Mouse (Mus musculus): ENCODE measurements around the gene Cbfa2t2. TPM values are rescaled to one million over a fixed set of nuclear protein-coding genes. Genes with fewer than 3 reads are reported as not detected.

The Cbfa2t2 gene
- total RNA-seq (2015; ENCODE audit: low replicate concordance) (5.6 and 8.5 TPM in 2 replicates), total RNA-seq (2017; ENCODE audit: low replicate concordance) (2.9 and 9.5 TPM in 2 replicates)

DNA sequence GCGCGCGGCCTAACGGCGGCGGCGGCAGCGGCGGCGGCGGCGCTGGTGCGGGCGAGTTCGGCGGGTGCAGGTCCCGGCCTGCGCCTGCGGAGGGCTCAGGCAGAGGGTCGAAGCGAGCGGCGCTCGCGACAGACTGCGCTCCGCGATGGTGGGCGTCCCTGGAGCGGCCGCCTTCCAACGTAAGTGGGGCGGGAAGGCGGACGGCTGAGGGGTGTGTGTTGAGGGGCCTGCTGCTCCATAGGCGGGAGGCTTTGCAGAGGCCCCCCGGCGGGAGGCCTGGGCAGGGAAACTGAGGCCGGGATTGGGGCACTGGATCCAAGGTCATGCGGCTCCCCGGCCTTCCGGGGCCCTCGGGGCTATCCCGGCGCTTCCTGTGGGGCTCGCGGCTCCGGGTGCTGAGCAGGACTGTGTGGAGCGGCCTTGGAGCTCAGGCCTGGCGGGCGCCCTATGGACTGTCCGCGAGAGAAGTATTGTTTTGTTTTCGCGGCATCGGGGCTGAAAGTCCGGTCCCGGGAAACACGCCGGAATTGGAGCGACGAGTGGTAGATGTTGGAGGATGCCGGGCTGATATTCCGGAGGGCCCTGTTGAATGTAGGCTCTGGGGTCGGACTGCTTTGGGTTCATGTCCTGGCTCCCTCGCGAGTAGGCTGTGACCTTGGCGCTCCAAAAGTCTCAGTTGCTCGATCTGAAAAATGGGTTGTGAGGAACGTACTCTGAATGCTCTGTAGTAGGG is at the start of gene Cbfa2t2:
Gene Cbfa2t2 (plus strand): TSS at position 24 of the 733 bp plus-strand sequence.
- peak; percentile 47 for ATAC-seq (replicated peaks; ENCODE audit: low FRiP score, poor library complexity, severe bottlenecking)

DNA sequence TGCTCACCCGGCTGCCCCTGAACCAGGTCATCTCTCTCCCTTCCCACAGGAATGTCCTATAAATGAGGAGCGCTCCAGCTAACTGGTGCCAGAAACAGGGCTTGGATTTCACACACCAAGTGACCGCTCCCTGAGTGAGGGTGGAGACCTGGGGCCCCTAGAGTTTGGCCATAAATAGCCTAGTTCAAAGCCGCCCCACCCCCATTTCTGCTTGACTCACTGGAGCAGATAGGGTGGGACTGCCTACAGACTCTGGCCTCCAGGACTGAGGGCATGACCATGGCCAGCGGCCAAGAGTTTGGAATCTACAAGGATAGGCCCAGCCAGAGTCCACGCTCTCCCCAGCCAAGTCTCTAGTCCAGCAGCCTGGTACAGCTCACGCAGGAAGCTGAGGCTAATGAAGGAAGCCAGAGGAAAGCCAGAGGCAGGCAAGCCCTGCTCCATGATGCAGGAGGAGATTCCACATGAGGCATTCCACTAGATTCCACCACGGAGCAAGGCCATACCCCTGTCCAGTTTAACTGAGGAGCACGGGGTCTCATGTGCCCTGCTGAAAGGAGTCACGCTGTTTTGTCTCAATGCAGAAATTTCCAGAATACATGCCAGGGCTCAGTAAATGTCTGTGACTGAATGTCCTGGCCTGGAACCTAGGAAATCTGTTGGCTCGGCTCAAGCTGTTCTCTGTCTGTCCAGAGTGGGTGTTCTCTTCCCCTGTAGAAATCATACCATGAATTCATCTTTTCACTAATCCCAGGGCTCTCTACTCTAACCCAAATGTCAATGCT is 45.9 kb upstream of the Cbfa2t2 start:
- 0 out of 2 replicates have a peak, but pooled peaks have one; percentile 39 for ATAC-seq (replicated peaks; ENCODE audit: low FRiP score, poor library complexity, severe bottlenecking)

DNA sequence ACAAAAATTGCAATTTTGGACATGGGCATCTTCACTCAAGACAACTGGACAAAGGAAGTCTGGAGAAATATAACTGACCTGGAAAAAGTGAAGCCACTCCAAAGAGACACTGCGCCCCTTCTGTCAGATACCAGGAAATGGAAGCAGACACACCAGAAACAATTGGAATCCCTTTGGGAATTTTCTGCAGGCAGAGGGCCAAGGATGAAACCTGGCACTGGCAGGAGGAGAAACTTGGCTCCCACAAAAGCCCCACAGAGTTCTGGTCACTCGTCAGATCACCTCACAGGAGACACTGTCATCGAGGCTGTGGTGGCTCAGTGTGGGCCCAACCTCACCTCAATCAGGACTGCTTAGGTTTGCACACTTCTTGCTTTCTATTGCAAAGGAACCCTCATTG is 41.7 kb upstream of the Cbfa2t2 start:
- ATAC-seq (replicated peaks; ENCODE audit: low FRiP score, poor library complexity, severe bottlenecking): no peak

DNA sequence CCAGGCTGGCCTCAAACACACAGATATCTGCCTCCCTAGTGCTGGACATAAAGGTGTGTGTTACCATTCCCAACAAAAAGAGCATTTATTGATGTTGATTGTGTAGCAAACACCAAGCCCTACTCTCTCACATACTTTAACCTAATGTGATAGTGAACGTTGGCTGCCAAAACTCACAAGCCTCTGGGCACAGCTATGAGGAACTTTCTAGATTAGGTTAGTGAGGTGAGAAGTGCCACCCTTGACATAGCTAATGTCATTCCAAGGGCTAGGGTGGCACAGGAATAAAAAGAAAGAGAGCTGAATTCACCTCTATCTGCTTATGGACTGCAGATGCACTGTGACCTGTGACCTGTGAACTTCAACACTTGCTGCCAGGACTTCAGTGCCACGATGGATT is 39.8 kb upstream of the Cbfa2t2 start:
- ATAC-seq (replicated peaks; ENCODE audit: low FRiP score, poor library complexity, severe bottlenecking): no peak

DNA sequence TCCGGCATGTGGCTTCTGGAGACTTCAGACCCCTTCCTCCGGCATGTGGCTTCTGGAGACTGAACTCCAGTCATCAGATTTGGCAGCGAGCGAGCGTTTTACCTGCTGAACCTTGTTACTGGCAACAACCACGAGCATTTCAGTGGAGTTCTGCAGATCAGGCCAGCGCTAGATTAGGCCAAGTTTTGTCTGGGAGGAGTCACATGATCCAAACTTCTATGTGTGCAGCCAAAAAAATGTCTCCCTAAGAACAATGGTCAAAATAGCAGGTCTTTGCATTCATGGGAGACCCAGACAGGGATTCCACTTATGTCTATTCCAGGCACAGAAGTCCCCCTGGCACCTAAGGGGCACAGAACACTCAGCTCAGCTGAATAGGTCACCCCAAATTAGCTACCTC is 38.0 kb upstream of the Cbfa2t2 start:
- no peak for ATAC-seq (replicated peaks; ENCODE audit: low FRiP score, poor library complexity, severe bottlenecking)

DNA sequence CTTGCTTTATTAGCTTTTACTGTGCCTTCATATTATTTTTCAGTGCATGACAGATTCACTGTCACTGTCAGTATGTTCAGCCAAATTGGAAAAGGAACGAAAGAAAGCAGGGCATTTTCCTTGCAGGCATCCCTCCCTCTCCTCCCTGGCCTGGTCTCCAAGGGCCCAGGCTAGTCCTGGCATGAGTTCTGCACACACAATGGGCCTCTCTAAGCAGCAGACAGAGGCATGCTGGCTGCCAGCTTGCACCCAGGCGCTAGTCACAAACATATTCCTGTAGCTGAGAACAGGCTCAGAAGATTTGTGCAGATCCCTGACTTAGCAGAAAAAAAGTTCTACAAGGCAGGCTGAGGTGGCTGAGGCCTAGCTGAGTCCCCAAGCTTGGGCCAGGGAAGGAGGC is 37.0 kb upstream of the Cbfa2t2 start:
- ATAC-seq (replicated peaks; ENCODE audit: low FRiP score, poor library complexity, severe bottlenecking): no peak

DNA sequence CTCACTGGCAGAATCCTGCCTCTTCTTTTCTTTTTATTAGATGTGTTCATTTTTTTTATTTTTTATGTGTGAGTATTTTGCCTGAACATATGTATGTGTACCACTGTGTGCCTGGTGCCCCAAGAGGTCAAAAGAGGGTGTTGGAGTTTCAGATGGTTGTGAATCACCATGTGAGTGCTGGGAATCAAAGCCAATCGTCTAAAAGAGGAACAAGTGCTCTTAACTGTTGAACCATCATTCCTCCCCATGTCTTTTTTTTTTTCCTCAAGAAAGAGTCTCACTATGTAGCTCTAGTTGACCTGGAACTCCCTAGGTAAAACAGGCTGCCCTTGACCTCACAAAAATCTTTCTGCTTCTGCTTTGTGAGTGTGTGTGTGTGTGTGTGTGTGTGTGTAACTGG is 34.3 kb upstream of the Cbfa2t2 start:
- ATAC-seq (replicated peaks; ENCODE audit: low FRiP score, poor library complexity, severe bottlenecking): no peak

DNA sequence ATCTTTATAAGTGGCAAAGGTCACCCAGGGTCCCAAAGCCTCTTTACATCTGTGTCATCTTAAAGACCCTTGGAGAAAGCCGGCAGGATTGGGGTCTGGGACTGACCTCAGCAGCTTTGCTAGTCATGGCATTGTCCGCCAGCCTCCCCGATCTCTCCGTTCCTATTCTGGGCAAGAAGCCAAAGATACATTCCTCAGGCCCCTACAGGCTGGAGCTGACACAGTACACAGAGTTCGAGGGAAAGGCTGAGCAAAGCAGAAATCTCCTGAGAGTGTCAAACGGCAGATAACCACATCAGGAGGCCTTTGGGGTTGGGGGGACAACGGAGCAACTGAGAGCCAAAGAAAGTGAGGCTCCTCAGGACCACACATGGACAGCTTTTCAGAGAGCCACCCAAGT is 33.5 kb upstream of the Cbfa2t2 start:
- ATAC-seq (replicated peaks; ENCODE audit: low FRiP score, poor library complexity, severe bottlenecking): no peak

DNA sequence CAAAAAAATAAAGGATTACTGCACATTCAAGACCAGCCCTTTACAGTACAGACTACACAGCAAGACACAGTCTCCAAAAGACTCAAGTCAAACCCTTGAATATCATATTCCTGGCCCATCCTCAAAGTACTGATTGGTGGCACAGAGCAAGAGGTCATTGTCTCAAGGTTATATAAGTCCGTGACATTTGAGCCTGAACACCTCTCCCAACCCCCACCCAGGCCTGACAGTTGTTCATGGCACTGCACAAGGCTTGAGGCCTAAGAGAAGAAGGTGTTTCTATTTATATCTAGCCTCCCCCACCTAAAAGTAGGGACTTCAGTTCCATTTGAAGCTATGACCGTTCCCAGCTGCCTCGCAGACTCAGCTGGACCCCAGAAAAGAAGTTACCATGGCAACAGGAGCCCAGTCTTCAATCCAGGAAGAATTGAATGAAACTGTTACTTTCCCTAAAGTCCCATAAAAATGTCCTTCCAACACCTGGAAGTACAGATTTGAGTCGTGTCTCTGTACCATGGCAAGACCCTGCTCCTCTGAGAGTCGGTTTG is 30.8 kb upstream of the Cbfa2t2 start:
- ATAC-seq (replicated peaks; ENCODE audit: low FRiP score, poor library complexity, severe bottlenecking): no peak

DNA sequence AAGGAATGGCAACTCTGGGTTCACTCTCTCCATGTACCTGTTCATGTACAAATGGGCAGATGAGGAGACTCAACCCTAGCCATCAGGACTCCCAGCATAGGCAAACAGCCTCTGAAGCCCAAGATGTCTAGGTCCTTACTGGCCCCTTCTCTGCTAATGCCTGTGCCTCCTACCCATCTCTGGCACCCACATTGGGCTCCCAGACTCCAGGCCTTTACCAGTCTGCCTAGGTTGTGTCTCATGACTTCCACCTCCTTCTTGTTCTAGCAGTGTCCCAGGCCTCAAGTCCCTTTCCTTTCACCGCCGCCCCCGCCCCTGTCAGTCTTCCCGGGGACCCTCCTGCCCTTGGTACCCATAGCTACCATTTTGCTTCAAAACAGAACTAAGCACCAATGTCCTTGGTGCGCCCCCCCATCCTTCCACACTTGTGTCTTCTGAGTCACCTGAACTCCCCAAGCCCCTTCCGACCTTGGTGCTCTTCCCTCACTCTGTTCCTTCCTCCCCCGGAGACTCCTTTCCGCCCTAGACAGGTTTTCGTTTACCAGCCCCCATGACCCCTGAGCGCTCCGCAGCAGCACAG is 29.1 kb upstream of the Cbfa2t2 start:
- no peak for ATAC-seq (replicated peaks; ENCODE audit: low FRiP score, poor library complexity, severe bottlenecking)

DNA sequence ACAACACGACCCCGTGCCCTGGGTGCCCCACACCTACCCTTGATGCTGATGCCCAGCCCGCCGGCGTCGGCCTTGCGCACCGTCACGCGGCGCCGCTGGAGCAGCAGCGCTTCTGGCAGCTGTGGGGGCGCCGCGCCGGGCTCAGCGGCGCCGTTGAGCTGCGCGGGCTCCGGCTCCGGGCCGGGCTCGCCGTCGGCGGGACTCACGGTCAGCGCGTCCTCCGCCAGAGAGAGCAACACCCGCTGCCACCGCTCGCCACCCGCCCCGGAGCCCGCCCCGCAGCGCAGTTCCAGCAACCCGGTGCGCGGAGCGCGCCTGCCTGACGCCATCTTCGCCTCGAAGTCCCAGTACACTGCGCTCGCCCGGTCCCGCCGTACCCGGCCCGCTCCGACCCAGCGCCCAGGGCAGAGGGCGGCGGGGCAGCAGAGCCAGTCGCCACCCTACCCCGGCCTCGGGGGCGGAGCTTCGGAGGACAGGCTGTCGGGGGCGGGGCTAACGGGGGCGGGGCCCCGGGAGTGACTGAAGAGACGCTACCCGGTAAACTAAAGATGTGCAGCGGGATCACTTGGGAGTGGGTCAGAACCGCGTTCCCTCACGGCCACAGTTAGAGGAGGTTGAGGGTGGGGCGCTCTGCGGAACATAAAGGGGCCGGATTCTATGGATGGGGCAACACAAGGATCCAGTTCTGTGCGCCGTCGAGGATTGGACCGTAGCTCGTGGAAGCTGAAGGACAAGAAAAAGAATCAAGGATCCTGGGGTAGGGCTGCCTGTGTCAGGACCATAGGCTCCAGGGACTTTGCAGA is 28.4 kb upstream of the Cbfa2t2 start, which contains the start of gene Snta1:
Gene Snta1 (minus strand): TSS at position 457 of the 803 bp plus-strand sequence.
- ATAC-seq (replicated peaks; ENCODE audit: low FRiP score, poor library complexity, severe bottlenecking): peak; percentile 86

DNA sequence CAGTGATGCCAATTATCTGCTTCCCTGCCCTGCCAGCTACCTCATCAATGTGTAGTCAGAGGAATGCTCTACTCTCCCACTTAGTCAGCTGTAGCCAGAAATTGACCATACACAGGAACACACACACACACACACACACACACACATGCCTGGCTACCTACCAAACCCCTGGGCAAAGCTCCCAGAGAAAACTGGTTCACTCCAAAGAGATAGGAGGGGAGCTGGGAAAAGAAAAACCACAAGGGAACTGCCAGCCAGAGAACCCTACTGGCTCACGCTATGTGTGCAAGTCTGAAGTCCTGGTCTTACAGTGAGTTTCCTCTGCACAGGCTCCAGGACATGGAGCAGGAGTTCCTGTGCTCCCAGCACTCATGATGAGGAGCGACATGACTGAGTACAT is 25.9 kb upstream of the Cbfa2t2 start:
- no peak for ATAC-seq (replicated peaks; ENCODE audit: low FRiP score, poor library complexity, severe bottlenecking)

DNA sequence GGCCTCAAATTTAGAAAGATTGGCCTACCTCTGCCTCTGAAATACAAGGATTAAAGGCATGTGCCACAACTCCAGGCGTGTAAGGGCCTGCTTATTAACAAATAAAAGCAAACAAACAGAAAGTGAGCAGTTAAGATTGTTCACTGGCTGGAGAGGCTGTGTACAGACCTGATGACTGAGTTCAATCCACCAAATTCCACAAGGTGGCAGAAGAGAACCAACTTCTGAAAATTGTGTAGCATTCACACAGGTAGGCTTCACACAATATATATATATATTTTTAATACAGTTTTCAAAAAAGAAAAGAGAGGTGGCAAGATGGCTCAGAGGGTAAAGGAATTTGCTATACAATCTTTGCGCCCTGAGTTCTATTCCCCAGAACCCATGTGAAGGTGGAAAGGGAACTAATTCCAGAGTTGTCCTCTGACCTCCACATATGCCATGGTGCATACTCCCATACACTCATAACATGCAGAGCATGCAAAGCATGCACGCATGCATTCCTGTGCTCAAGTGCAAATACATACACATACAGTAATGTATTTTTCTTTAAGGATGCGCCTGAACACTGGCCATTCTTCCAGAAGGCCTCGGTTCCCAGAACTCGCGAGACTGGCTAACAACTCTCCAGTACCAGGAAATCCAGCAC is 24.1 kb upstream of the Cbfa2t2 start:
- no peak for ATAC-seq (replicated peaks; ENCODE audit: low FRiP score, poor library complexity, severe bottlenecking)

DNA sequence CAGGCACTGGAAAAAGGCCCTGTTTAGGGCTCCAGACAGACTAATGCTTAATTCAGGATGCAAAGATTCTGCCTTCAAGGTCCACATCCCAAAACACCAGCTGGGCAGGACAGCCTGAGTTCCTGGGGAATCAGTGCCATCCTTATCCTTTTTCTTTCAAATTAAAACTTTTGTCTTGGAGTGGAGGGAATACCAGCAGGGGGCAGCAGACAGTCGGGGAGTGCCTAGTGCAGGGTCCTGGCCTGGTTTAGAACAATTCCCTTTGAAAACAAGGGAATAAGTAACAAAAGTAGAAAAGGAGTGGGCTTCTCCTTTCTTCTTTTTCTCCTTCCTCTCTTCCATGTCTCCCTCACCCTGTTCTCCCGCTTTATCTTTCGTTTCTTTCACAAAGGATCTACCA is 19.2 kb upstream of the Cbfa2t2 start:
- peak; percentile 61; the same call in 1 of the 2 replicates for ATAC-seq (replicated peaks; ENCODE audit: low FRiP score, poor library complexity, severe bottlenecking)

DNA sequence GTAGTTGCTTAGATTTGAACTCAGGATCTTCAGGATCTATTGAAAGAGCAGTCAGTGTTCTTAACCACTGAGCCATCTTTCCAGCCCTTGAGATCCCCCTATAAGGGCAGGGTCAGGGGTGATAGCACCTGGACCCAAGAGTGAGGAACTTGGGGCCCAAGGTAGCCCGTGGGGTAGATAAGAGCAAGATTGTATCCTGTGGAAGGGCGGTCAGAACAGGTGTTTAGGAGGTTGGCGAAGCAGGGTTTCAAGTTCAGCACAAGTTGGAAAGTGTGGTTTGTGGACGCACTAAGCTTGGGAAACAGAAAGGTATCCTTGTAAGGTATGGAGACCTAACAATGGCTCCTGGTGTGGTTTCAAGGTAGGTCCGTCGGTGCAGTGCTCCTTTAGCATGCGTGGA is 18.3 kb upstream of the Cbfa2t2 start:
- ATAC-seq (replicated peaks; ENCODE audit: low FRiP score, poor library complexity, severe bottlenecking): no peak

DNA sequence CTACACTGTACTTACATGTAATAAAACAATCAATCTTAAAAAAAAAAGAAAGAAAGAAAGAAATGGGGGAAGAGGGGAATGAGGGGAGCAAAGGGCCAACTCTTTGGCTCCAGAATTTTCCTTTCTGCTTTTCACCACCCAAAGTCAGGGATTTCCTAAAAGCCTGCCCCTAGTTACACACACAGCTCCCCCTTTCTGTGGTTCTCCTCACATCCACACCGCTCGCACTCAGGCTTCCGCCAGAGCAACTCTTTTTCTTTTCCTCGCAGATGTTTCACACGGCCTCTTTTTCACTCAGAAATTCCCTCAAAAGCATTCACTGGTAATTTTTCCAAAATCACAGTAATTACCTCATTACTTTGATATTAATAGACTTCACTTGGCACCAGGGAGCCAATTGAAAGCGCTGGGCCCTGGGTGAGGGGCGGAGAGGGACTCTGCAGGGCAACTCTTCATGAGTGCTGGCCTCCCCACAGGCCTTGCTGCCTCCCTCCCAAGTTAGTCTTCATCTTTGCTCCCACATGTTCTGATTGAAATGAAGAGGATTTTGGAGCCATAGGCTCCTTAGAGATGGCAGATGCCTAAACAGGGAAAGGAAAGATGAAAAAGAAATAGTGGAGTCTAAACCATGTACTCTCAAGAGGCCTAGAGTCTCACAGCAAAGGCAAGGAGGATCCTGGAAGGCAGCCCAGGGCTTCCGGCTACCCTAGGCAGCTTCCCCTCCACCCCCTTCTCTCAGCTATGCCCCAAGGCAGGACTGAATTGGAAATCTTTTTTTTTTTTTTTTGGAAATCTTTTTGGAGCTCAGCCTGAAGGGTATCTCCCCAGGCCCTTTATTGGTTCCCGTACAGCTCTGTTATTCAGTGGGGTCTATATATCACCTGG is 16.4 kb upstream of the Cbfa2t2 start:
- ATAC-seq (replicated peaks; ENCODE audit: low FRiP score, poor library complexity, severe bottlenecking): no peak

DNA sequence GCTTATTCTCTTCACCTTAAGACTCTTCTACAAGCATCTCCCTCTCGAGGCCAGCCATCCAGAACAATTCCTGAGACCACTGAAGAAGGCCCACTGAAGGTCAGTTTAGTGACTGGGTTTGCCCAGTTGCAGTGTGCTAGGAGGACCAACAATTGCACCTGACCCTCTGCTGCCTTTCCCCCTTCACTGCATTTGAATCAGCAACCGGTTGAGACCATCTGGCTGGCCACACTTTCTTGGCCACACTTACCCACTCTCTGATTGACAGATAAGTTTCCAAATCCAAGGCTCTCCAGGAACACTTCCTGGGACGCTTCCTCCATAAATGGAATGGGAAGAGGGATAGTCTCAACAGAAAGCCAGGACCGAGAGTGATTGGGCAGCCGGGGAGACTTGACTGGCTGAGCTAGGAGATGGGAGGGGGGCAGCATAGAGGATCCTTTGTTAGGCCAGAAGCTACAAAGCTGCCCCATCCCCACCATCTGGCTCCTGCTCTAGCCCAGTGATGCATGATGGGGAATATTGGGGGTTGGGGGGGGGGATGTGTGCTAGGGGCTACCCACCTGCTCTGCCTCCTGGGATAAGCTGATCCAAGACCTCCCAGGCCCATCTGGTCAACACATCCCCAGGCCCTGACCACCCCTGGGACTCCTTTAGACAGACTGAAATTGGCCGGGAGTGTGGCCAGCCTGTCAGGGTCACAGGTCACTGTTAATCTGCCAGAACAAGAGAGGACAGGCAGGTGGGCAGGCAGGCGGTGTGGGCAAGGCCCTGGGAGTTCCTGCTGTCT is 15.1 kb upstream of the Cbfa2t2 start:
- ATAC-seq (replicated peaks; ENCODE audit: low FRiP score, poor library complexity, severe bottlenecking): no peak
